Mouse (Mus musculus) kidney, adult 8-10 months (tissue): ENCODE measurements around the gene Dimt1.
"Not testable (repeated sequence)": the region's sequence is repeated elsewhere in the genome, so short reads cannot be mapped to it uniquely, and the experiment has no call there.

Experiments
- DNase-seq, 2 experiments: peaks; one replicate each; pipeline ENCODE4 v3.0.0; 2022

Gene Dimt1

DNA sequence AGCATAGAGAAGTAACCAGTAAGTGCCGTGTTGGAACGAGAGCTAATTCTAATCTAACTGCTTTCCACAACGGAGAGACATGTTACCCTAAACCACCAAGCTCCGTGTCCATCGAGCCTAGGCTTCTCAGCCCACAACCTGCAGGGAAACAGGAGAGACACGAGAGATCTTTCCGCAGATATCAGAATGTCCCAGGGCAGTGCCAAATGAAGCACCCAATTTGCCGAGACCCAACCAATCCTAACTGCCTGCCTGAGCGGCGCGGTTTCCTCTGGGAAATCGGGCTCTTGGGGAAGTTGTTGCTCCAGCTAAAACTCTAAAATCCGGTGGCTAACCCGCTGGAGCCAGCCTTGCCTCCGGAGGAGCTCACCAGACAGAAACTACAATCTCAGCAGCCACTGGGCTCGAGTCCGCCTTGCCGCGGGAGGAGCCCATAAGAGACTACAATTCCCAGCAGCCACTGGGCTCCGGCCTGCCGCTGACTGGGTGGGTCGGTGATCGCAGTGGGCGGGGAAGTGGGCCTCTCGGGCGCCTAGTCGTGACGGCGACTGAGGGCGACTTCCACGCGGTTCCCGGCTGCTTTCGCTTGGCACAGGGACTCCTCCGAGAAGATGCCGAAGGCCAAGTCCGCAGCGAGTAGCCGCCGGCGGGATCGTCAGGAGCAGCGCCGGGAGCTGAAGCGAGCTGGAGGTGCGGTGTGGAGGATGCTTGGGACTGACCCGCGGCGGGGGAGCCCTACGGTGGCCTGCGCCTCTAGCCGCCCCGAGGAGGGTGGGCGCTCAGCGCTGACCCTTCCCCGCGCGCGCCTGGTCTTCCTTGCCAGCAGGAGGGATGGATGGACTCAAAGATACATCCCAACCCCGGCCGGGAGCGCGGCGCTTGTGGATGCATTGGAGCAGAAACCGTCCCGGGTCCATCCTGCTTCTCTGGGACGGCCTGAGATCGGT, at the start of gene Dimt1:
Dimt1 (plus strand) TSS at position 534 of the 947 bp plus-strand sequence.
- DNase-seq: peak; percentile 95

DNA sequence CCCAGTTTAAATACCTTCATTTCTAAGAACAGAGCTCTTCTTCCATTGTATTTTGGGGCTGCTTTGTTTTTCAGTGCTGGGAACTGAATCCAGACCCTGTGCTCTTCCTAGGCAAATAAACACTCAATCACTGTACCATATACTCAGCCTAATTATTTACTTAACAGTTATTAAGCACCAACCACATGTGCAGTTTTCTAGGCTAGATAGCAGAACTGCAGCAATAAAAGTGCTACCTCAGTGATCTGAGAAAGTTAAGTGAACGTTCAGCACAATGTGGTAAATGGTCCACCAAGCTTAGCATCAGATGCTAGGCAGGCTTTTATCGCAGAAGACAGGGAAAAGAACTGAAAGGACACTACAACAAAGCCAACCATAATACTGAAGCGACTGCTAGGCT, 42.3 kb upstream of the Dimt1 start:
- DNase-seq: no peak

DNA sequence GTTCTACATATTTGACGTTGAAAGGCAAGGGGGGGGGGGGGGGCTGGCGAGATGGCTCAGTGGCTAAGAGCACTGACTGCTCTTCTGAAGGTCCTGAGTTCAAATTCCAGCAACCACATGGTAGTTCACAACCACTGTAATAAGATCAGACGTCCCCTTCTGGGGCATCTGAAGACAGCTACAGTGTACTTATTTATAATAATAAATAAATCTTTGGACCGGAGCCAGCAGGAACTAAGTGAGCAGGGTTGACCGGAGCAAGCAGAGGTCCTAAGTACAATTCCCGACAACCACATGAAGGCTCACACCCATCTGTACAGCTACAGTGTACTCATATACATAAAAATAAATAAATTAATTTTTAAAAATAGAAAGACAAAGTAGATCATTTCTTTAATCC, 41.8 kb upstream of the Dimt1 start:
- DNase-seq: not testable (repeated sequence)

DNA sequence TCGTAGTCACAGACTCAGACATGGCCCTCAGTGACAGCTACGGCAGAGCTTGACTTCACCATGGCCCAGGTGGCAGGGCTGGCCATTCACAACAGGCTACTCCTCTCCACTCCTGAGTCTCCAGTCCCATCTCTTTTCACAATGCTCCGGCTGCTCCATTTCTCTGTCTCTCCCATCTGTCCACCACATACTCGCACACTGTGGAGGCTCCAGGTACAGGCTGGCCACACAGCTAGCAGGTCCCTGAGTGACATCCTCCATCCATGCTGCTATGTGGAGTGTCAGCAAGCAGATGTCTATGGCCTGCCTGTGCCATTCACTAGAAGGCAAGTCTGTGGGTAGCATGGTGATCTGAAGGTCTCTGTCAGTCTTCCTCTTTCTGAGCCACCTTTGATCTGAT, 39.7 kb upstream of the Dimt1 start:
- DNase-seq: no peak

DNA sequence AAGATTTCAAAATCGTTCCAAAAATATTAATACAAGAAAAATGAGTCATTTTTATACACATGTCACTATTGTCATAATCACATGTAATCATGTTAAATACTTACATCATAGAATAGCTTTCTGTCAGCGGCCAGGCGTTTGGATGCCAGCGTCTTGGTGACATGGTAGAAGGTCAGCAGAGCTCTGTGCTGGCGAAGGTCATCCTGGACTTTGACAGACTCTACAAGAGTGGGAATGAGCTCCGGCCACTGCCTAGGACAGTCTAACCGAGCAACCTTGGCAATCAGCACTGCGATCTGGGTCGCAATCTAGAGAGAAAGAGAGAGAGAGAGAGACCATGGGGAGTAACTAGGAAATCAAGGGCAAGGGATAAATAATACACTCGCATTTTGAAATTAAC, 36.8 kb upstream of the Dimt1 start:
- no peak for DNase-seq

DNA sequence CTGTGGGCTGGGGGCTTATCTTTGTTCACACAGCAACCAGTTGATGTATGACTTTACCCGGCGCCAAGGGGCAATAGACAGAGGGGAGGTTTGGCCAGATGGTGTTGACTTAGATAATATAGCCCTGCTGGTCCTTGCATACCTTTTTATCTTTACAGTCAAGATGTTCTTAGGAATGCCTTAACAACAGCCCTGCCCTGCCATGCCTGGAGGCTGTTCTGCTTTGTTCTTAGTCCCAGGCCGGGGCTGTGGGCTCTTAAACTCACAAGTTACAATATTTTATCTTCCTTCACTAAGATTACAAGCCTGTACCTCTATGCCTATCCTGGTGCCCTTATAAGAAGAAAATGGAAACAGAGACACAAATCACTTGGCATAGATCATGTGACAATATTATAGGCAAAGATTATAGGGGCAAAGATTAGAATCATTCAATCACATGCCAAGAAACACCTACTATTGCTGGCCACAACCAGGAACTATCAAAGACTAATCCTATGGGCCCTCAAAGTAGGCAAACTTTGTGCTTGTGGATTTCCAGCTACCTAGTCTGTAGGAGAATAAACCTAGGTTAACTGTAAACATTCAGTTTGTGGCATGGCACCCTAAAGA, 33.7 kb upstream of the Dimt1 start:
- no peak for DNase-seq

DNA sequence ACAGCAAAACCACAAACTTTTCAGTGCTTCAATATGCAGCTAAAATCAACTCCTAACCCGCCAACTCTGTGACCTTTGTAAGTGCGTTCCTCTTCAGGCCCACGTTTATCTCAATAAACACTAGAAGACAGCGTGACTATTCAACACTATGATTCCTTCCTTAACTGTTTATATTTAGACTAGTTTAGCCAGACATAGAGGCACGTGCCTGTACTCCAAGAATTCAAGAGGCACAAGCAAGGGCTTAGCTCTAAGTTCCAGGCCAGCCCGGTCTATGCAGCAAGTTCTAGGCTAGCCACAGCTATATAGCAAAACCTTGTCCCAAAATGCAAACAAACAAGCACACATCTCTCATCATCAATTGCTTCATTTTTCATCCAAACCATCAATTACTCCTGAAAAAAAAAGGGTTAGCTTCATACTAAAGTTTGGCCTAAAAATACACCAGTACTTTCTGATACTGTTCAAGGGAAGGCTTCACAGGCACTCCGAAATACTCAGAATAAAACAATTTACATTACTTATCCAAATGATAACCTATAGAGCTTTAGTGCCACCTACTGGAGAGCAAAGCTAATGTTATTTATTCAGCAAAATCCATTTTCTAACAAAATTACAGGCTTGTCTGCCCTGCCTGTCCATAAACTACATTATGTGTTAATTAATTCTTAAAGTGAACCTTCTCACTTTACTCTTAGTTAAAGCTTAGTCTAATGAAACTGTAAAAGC, 28.4 kb upstream of the Dimt1 start:
- no peak for DNase-seq

DNA sequence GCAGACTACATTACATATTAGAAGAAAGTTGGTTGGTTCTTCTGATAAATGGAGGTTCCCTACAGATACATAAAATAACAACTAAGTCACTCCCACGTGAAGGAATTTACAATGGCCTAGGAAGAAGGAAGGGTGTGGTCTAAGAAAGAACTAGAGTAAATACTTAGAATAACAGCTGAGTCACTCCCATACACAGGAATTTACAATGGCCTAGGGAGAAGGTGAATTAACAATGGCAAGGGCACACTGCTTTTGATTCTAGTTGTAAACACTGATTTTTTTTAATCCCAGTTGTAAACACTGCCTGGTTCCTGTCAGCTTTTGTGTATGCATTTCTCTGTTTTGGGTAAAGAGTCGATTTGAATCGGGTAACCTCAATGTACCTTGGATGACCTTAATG, 21.0 kb upstream of the Dimt1 start:
- DNase-seq: not testable (repeated sequence)

DNA sequence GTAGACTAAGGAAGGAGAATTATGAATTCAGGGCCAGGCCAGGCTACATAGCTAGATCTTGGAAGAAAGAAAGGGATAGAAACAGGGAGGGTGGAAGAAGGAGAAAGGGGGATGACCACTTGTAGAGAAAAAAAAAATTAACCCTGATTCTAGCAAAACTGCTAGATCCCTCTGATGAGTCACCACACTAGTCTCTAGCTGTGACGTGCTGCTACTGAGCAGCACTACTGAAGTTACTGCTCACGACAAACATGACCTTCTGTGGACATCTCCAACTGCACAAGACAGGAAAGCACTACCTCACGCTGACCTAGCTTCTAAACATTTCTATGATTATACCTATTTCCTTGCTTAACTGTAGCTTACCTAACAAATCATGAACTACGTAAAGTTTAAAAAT, 18.6 kb upstream of the Dimt1 start:
- no peak for DNase-seq

DNA sequence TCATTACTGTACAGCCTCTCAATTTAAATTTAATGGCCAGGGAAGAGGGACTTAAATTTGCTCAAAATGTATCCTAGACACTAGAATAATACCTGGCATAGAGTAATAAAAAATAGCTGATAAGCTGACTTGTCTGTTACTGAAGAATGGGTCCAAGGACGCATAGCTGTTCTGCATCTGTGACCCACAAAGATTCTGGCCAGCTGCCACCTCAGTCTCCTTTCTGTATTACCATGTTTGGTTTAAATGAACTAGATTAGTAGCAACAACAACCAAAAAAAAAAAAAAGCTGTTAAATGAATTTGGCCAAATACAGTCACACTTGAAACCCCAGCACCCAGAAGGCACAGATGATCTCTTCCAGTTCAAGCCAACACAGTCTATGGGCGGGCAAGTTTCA, 17.7 kb upstream of the Dimt1 start:
- DNase-seq: no peak

DNA sequence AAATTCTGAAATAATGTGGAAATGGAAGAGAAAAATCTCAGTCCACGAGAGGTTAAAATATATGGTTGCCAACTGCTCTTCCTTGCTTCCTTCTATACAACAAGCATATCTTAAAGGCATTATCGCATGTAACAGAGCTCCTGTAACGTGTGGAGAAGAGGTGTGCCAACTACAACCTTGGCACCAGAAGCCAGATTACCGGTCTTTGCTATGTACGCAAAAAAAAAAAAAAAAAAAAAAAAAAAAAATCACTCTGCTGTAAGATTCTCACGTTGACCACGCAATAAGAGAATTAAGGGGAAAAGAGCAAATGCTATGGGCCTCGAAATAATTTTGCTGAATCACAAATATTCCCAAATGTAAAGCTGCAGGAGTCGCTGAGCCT, 11.1 kb upstream of the Dimt1 start:
- no peak for DNase-seq

DNA sequence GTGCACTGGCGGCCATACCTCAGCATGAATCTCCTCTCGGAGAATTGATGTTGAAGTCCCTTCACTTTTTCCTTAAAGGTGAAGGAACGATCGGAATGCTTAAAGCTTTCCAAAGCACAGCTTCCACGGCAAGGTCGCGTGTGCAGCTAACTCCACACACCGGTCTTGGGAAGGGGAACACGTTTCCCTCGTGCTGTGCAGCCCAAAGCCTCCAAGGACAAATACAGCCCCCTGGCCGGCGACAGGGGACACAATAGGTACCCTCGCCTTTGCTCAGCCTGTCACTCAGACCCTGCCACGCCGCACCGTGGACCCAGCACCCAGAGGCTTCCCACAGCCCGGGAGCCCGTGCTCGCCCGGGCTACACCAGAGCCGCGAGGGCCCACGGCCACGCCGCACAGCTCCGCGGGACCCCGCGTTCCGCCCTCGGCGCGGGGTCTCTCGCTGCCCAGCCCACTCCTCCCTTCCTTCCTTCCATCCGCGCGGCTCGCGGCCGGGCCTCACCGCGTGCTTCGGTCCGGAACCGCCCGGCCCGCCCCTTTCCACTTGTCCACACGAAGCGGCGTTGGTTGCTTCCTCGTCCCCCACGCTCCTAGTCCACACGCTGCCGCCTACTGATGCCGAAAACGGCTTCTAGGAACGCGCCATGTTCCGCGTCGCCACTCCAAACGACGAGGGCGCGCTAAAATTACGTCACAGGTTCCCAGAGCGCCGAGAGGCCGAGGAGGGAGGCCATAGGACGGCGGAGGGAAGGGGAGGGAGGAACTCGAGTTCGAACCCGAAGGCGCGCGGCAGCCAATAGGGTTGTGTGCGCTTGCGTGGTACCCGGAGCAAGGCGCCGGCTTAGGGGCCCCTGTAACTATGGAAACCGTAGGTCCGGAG, 10.4 kb upstream of the Dimt1 start, which contains the start of gene Ipo11:
Ipo11 (minus strand) TSS at position 703 of the 882 bp plus-strand sequence.
- peak; percentile 86 to 89 for DNase-seq

DNA sequence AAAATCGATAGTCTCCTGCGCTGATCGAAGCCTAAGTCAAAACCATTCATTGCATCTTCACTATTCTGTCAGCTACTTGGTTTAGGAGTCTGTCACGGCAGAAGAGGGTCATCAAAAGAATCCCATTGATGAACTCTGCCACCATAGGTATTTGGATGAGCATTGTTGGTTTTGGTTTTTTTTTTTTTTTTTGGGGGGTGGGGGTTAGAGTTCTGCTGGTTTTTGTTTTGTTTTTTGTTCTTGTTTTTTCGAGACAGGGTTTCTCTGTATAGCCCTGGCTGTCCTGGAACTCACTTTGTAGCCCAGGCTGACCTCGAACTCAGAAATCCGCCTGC, 9.8 kb upstream of the Dimt1 start:
- no peak for DNase-seq

DNA sequence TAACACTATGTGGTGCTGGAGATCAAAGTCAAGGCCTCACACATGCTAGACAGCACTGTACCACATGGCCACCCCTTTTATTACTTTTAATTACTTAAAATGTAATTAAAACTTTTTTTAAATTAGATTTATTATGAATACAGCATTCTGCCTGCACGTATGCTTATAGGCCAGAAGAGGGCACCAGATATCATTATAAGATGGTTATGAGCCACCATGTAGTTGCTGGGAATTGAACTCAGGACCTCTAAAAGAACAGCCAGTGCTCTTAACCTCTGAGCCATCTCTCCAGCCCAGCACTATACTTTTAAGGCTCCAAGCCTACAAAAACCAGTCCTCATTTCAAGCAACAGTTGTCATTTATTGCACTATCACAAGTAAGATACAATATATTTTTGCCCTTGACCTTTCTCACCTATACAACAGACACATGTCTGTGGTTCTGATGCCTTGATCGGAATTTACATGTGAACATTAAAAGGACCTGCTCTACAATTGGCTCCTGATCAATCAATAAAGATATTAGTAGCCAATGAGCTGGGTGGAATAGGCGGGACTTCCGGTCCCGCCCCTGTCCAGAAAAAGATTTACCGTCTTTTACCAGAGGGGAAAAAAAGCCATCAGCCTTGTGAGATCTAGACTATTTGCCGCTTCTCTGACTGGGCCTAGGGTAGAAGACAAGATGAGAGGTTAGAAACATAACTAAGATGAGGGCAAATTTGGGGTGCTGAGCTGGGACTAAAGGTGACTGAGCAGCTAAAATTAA, 5.5 kb upstream of the Dimt1 start:
- no peak for DNase-seq

DNA sequence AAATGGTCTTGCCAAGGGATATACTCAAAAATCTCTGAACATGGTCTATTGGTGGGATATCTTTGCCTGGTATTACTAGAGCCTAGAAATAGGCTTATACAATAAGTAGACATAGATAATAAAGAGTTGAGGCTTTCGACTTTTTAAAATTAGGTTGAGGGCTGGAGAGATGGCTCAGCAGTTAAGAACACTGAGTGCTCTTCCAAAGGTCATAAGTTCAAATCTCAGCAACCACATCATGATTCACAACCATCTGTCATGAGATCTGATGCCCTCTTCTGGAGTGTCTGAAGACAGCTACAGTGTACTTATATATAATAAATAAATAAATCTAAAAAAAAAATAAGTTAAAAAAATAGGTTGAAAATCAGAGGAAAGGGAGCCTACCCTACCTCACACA, 4.2 kb upstream of the Dimt1 start:
- DNase-seq: no peak

DNA sequence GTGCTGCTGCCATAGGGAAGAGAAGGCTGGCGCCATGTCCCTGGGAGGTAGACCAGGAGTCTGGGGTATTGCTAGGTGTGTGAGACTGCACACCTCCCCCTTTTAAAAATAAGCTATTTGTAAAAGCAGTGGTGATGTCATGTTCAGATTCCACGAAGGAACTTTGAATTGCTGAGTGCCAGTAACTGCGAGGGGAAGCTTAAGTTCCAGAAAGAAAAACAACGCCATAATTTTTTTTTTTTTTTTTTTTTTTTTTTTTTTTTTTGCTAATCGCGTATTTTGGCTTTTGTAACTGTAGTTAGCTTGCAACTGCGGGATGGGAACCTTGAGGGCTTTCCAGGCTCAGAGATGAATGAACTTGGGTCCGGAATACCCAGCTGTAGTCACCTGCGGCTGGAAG, 1.4 kb upstream of the Dimt1 start:
- no peak for DNase-seq

DNA sequence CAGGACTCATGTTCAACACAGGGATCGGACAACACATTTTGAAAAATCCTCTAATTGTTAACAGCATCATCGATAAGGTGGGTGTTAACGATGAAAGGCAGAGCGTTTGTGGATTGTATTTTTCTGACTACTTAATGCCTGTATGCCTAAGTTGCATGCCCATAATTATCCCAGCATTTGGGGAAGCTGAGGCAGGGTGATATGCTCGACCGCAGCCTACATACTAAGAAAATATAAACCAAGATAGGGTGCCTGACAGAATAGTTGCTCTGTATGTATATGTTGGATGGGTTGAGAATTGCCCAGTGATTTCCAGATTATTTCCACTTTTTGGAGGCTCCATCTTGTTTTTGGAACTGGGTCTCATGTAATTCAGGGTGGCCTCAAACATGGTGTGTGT, 656 bp downstream of the Dimt1 start:
- DNase-seq: no peak

DNA sequence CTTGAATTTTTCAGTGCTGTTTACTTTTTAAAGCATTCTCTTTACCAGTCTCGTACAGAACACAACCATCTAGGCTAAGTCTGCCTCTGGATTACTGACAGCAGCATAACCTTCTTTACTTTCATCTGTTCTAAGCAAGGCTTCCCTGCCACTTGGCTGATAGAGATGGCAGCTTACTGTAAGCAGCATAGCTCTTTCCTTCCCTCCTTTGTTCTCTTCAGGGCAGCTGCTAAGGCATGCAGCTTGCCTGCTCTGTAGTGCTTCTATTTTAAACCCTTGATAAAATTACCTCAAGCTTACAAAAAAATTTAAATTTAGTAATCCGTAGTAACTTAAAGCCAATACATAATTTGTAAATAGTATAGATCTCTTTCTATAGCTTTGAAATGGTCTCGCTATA, 8.0 kb downstream of the Dimt1 start:
- no peak for DNase-seq

DNA sequence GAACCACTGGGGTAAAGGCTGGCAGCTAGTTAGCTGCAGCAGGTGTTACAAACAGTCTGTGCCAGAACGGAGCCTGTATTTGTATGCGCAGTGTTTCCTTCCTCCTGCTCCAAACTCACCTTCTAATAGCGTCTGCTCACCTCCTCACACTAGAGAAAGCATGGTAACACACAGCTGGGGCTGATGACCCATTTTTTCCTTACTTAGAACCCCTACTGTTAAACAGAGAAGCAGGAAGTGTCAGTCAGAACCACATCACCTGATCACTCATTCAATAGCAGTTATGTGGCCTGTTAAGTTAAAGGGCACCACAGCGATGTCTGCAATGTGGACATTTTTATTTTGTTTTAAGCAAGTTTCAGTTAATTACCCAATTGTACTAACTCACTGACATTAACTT, 10.6 kb downstream of the Dimt1 start:
- DNase-seq: no peak

DNA sequence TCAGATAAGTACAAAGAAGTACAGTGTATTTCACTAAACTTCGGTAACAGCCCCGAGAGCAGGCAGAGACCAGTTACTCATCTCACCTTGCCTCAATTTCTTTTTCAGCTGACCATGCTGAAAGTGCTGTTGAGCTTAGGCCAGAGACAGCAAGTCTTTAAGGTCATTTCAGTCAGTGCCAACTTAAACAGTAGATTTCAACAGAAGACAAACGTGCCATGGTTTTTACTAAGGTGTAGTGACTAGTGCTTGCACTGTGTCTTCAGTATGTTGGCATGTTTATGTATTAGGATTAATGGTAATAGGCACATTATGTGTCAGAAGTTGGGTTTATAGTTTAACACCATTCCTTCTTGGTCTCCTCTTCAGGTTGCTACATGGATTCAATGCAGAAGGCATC, 11.4 kb downstream of the Dimt1 start:
- no peak for DNase-seq

DNA sequence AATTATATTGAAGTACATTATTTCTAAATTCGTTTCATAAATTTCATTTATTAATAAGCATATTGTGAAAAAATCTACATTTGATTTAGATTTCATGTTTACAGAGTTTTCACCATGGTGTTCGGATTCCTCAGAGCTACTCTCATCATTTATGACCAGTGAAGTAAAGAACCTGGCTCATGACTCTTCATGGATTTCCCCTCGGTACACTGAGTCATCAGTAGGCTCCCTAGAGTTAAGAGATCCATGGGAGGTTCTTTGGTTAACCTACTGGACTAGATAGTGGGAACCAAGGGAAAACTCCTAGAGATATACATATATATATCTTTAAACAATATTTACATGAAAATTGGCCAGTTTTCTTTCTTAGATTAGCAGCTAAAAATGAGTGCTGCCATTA, 13.6 kb downstream of the Dimt1 start:
- DNase-seq: no peak

DNA sequence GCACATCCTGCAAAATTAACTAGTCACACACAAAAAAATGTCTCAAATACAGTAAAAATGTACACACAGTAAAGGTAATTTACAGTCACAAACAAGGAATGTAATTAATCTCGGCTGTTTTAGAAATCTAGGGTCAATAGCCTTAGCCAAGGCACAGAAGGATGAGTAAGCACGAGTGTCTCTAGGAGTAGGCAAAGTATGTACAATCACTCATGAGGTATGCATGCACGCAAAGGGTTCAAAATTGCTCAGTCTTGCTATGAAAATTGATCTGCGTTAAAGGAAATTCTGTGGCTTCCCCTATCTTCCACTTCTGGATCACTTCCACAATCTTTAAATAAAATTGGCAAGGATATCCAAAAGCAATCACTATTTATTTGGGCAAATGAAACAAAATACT, 14.6 kb downstream of the Dimt1 start:
- no peak for DNase-seq
